Mouse (Mus musculus) kidney, postnatal 14 days (tissue): ENCODE measurements around the gene F2.
"Not testable (repeated sequence)": the region's sequence is repeated elsewhere in the genome, so short reads cannot be mapped to it uniquely, and the experiment has no call there.

ENCODE experiments used
- DNase-seq: peaks from one replicate; pipeline ENCODE4 v3.0.0; 2022; ENCODE audit warnings: mixed read lengths

The F2 gene

GRCm38 (mm10) chr2:91645811-91646210, 9.6 kb upstream of the F2 start:
- no peak for DNase-seq

GRCm38 (mm10) chr2:91645354-91645753, 9.1 kb upstream of the F2 start:
- DNase-seq, result no peak

- DNase-seq, result no peak
Measured at GRCm38 (mm10) chr2:91644021-91644420, 7.8 kb upstream of the F2 start.

- DNase-seq, result no peak
Measured at GRCm38 (mm10) chr2:91642825-91643415, 6.7 kb upstream of the F2 start.

GRCm38 (mm10) chr2:91638931-91639330, 2.7 kb upstream of the F2 start:
- no peak for DNase-seq

GRCm38 (mm10) chr2:91636727-91637338, 619 bp upstream of the F2 start:
- DNase-seq, result no peak

- DNase-seq, result no peak
Measured at GRCm38 (mm10) chr2:91635486-91635885, 728 bp downstream of the F2 start.

GRCm38 (mm10) chr2:91634841-91635240, 1.4 kb downstream of the F2 start:
- no peak for DNase-seq

- DNase-seq, result no peak
Measured at GRCm38 (mm10) chr2:91633334-91633977, 2.8 kb downstream of the F2 start.

GRCm38 (mm10) chr2:91632316-91632715, 3.9 kb downstream of the F2 start:
- no peak for DNase-seq

GRCm38 (mm10) chr2:91631826-91632225, 4.4 kb downstream of the F2 start:
- DNase-seq, result no peak

GRCm38 (mm10) chr2:91630384-91630783, 5.8 kb downstream of the F2 start:
- DNase-seq, result no peak

GRCm38 (mm10) chr2:91629682-91630081, 6.5 kb downstream of the F2 start:
- no peak for DNase-seq

GRCm38 (mm10) chr2:91628171-91628570, 8.0 kb downstream of the F2 start:
- DNase-seq, result no peak

GRCm38 (mm10) chr2:91627486-91627885, 8.7 kb downstream of the F2 start:
- DNase-seq, result no peak

GRCm38 (mm10) chr2:91623366-91623765, 12.8 kb downstream of the F2 start:
- not testable (repeated sequence) for DNase-seq

GRCm38 (mm10) chr2:91622356-91622755, 13.9 kb downstream of the F2 start:
- no peak for DNase-seq

GRCm38 (mm10) chr2:91609370-91609769, 26.8 kb downstream of the F2 start:
- not testable (repeated sequence) for DNase-seq

- no peak for DNase-seq
Measured at GRCm38 (mm10) chr2:91602389-91602788, 33.8 kb downstream of the F2 start.

- no peak for DNase-seq
Measured at GRCm38 (mm10) chr2:91600475-91600874, 35.7 kb downstream of the F2 start.

- no peak for DNase-seq
Measured at GRCm38 (mm10) chr2:91586242-91586641, 50.0 kb downstream of the F2 start.

- no peak for DNase-seq
Measured at GRCm38 (mm10) chr2:91580894-91581293, 55.3 kb downstream of the F2 start.
